Mouse (Mus musculus) spleen, adult 2 months (tissue): Measurements from ENCODE around the gene Shc1.

Source experiments
- CTCF ChIP-seq: fragments of 200-500 bp; IDR thresholded peaks from 2 replicates; pipeline ENCODE4 v1.5.1; 2011; ENCODE audit warnings: mild to moderate bottlenecking, inconsistent platforms; ENCODE audit not compliant: insufficient read depth, insufficient read length, insufficient replicate concordance; ENCODE audit errors: extremely low read depth
- POLR2A ChIP-seq: fragments of 200-500 bp; IDR thresholded peaks from 2 replicates; pipeline ENCODE4 v1.6.1; 2011; ENCODE audit warnings: low read depth, low read length, inconsistent platforms

GRCm38 (mm10) chr3:89458372-89458964 is 40.2 kb downstream of the Shc1 start:
- TF ChIP-seq POLR2A (no peak), CTCF (no peak)
